Mouse (Mus musculus) yolk sac, embryonic 10.5 days (tissue): ENCODE results near the gene Sprr2k.
"Not testable (repeated sequence)": the region's sequence is repeated elsewhere in the genome, so short reads cannot be mapped to it uniquely, and the experiment has no call there.

Experiments used
- DNase-seq: peaks from one replicate; pipeline ENCODE4 v3.0.0-alpha.2; 2017; ENCODE audit warnings: low spot score

The Sprr2k gene

DNA sequence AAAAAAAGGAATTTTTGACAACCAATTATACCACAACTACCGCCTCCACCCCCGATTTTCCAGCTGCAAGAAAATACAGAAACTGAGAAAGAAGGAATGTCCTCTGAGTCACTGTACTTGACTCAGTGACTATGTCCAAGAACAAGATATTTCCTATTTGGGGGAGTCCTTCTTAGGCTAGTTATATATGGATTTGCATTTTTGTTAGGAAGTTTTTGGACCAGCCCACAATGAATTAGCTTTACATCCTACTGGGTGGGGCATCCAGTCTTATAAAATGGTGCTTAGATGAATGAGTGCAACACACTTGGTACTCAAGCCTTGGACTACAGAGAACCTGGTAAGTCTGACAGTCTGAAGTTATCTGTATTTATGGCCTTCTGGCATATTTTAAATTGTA lies at the start of gene Sprr2k:
TSS of gene Sprr2k (plus strand) at position 301 of the 400 bp plus-strand sequence.
- no peak for DNase-seq

DNA sequence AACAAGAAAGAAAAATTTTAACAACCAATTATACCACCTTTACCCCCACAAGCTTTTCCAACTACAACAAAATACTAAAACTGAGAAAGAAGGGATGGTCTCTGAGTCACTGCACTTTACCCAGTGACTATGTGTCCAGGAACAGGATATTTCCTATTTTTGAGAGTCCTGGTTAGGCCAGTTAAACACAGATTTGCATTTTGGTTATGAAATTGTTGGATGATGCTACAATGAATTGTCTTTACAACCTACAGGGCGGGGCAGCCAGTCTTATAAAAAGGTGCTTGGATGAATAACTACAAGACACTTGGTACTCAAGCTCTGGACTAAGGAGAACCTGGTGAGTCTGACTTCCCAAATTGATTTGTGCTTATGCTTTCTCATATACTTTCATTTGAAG lies 47.0 kb upstream of the Sprr2k start, which contains the start of gene Sprr2h:
TSS of gene Sprr2h (plus strand) at position 301 of the 400 bp plus-strand sequence.
- no peak for DNase-seq

DNA sequence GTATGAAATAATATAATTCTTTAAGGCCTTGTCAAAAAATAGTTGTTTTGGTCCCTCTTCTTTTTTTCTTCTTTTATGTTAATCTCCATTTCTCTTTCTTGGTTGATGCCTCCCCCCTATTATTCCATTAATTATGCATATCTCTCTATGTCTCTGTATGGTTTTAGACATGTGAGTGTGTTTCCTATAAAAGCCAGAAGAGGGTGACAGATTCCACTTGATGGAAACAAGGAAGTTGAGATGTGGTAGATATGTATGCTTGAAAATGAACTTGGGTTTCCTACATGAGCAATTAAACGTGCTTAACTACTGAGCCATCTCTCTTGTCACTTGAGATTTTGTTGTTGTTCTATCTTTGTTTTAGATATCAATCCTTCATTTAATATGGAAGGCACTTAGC lies 38.1 kb upstream of the Sprr2k start:
- DNase-seq: no peak

DNA sequence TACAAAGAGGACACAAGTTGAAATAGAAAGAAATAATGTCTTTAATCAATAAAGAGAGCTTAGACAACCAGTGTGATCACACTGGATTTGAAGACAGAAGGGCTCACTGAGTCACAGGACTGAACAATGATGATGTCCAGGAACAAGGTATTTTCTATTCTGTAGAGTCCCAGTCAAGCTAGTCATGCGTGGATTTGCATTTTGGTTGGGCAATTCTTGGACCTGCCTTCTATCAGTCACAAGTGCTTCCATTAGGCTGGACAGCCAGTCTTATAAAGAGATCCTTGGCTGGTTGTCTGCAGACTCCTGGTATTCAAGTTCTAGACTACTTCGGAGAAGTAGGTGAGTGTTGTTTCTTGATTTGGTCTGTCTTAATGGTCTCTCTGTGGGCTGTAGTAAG lies 24.7 kb upstream of the Sprr2k start, which contains the start of gene Sprr2i:
TSS of gene Sprr2i (plus strand) at position 301 of the 400 bp plus-strand sequence.
- no peak for DNase-seq

DNA sequence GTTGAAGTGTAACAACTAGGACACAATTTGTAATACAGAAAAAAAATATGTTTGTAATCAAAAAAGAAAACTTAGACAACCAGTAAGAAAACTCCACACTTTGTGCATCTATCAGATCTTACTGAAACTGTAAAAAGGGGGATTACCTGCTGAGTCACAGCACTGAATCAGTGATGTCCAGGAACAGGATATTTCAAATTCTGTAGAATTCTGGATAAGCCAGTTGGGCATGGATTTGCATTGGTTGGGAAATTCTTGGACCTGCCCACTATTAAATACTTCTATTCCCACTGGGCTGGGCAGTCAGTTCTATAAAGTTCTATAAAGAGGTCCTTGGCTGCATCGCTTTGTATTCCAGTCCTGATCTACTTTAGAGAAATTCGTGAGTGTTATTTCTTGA lies 14.6 kb upstream of the Sprr2k start, which contains the start of gene Sprr2j-ps:
TSS of gene Sprr2j-ps (plus strand) at position 301 of the 400 bp plus-strand sequence.
- no peak for DNase-seq

DNA sequence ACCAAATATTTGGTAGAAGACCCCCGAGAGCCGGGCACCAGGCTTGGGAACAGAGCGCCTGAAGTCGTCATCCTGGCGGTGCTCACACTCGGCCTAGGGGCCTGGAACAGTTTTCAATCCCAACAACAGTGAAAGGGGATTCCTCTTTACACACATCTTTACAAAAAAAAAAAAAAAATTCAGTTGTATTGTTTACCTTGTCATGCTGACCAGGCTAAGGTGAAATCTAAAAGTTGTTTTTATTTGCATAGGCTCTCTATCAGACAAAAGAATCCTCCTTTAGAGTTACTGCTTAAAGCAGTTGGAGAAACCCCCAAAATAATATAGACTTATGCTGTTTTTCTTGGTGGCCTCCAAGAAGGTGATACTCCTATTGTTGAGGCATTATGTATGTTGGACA lies 3.1 kb upstream of the Sprr2k start, which contains the start of gene Gm9774:
TSS of gene Gm9774 (minus strand) at position 101 of the 400 bp plus-strand sequence.
- no peak for DNase-seq

DNA sequence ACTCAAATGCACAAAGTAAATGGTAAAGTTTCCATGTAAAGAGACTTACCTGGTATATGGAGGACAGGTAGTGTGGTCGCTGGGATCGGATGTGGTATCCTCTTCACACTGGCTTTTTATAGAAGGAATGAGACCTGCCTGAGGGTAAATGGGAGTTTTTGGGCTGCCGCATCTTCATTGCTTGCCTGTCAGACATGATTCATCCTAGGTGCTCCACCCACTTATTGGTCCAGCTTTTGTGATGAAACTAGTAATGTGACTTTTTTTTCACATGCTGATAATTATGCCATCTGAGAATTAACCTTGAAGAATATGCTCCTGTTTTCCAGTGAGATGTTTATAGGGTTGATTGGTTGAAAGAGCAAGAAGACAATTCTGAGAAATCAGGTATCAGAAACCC lies 6.3 kb downstream of the Sprr2k start, which contains the start of gene Sprr1b:
TSS of gene Sprr1b (minus strand) at position 101 of the 400 bp plus-strand sequence.
- no peak for DNase-seq

DNA sequence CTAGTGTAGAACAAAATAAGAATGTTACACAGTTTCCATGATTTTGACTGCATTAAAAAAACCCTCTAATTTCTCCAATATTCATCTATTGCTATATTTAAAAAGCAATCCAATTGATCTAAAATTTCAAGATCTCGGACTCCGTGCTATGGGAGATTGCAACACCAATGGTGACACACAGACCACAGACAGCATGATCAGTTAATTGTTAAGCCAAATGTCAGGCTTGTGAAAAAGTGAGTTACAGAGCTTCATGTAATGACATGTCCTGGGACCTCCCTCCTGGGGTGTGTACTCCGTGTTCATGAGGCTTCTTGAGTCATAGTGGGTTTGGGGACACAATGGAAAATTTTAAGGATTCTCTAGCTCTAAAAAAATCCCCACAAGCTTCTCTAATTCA lies 7.8 kb downstream of the Sprr2k start:
- no peak for DNase-seq

DNA sequence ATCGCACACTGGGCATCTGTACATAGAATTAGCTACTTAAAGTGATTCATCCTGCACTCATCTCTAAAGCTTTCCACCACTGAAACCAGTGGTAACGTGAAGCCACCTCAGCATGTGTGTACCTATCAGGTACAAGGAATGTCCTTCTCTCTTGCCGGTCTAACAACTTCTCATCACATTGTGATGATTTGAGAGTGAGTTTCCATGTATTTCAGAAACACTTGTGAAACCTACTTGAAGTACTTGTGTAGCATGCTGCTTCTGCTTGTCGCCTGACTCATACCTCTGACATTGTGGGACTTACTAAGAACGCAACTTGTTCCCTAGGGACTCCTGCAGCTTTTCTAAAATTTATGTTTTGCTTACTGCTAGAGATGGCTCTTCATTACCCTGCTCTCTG lies 22.8 kb downstream of the Sprr2k start:
- DNase-seq: no peak

DNA sequence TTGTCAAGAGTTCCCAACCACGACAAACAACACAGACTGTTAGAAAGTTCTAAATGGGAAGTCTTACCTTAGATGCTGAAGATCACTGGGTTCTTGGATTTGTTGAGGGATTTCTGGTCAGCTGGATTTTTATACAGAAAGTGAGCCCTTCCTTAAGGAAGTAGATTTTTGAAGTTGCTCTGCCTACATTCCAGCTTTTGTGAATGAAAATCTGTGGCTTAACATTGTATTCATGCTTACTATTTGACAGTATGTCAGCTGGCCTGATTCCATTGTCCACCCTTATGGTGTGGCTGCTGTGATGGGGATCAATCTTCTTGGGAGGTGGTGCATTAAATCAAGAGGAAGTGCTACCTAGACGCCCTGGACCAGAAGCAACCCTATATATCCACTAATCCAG lies 26.2 kb downstream of the Sprr2k start, which contains the start of gene Sprr3:
TSS of gene Sprr3 (minus strand) at position 101 of the 400 bp plus-strand sequence.
- DNase-seq: no peak

DNA sequence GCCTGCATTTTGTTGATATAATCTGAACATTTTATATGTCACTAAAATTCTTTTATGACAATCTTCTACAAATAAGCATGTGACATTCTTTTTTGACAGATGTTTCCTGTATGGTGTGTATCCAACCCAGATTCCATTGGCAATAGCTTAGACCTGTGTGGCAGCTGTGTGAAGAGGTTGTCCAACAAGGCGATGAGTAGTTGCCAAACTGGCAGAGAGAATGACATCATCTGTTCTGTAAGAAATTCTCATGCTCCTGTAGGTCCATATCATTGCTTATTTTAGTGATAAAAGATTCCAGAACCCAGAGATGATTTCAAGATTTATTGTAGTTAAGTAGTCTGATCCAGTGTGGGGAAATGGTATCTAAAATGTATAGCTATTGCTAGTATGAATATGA lies 34.2 kb downstream of the Sprr2k start:
- no peak for DNase-seq

DNA sequence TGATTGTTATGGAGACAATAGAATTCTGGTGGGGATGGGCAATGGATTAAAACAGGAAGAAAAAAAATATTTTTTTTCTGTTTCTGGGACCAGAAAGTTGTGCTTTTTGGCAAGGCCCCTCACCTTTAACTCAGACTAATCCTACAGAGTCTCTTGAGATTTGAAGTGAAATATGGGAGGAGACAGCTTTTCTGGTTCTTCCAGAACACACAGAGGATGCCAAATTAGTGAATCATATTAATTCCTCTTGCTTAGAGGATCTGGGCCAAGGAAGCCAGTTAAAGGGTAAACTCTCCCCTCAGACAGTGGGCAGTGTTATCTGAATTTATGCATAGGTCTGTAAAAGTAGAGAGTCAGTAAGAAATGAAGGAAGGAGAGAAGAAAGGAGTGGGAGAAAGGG lies 35.0 kb downstream of the Sprr2k start:
- DNase-seq: no peak

DNA sequence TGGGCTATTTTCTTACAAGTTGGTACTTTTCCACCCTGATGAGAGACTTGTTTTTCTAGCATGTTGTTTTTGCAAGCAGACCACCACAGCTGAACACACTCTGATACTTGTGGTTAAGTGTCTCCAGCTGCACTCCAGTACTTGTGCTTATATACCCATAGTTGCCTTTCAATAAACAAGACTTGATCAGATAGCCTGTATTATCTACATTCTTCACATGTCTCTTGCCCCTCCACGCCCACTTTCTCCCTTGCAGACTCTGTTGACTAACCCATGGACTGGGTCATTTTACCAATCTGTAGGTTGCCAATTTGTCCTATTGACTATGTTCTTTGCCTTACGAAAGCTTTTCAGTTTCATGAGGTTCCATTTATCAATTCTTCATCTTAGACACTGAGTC lies 37.7 kb downstream of the Sprr2k start:
- no peak for DNase-seq

DNA sequence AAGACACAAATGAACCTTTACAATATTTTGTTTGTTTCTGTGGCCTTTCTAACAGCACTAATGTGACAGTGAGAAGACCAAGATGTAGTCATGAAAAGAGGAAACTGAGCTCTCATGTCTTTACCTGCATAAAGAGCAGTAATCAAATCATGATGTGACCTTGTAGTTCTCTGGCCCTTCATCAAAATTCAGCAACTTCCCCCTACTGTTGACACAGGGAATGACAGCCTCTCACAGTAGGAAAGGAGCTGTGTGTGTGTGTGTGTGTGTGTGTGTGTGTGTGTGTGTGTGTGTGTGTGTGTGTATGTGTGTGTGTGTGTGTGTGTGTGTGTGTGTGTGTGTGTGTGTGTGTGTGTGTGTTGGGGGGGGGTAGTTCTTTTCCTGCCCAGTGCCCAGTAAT lies 48.9 kb downstream of the Sprr2k start:
- not testable (repeated sequence) for DNase-seq
